Comparison of ENCODE assay signal across 8 mouse cellular contexts in the genomic region with DNA sequence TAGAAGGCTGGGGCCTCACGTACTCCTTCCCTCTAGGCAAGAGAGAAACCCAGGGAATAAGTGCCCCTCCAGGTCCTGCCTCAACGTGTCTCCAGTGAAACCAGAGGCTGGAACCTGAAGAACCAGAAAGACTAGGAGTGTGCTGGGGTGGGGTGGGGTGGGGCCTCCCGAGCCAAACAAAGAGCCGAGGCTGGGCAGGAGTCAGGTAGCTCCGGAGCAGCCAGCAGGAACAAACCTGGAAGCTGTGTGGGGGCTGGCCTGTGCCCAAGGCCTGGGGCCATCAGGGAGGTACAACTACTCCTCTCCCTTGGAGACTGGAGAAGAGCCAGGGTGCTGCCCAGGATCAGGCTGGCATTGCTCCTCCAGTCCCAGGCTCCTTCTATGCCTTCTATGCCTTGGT. TPM values are rescaled to one million over a fixed set of nuclear protein-coding genes. Genes with fewer than 3 reads are reported as not detected.
DNase-seq lines count a peak whose midpoint lies in the region; ATAC-seq lines count a peak whose summit lies in the region.

No protein-coding gene starts in this region.

- no peaks in the 10 kb centered on the region for H3K27me3 ChIP-seq in embryonic facial prominence, embryonic 15.5 days

- peak; percentile 29 for DNase-seq in left cerebral cortex, postnatal 4 days
- DNase-seq in left cerebral cortex, adult 8-10 months (ENCODE audit: low spot score in 2 of 2): no peak
- peak; percentile 96 for DNase-seq in kidney, adult 9 months
- peak; percentile 70 to 91 for DNase-seq in lung, postnatal 4 days
- DNase-seq in left cerebral cortex, adult 18-20 months (ENCODE audit: low spot score in 2 of 2): no peak
- DNase-seq in gastrocnemius, adult 8-10 months (ENCODE audit: low spot score in 2 of 2): no peak
- no peak for DNase-seq in left cerebral cortex, postnatal 14 days (ENCODE audit: low spot score in 2 of 2)

- no peak overlapping the region for H3K9ac ChIP-seq in embryonic facial prominence, embryonic 15.5 days

- H3K4me2 ChIP-seq in embryonic facial prominence, embryonic 15.5 days (replicated peaks): 0 out of 2 replicates have a peak overlapping the region, but pooled peaks have one; percentile 24

- intact Hi-C loops in left cerebral cortex, postnatal 4 days (cut with DNase I): no loop called here
- intact Hi-C loops in left cerebral cortex, postnatal 14 days (cut with DNase I): no loop called here

- 42% methylated on average over 5 of the region's 5 CpGs for WGBS in embryonic facial prominence, embryonic 15.5 days

- peak; percentile 70 for ATAC-seq in embryonic facial prominence, embryonic 15.5 days (ENCODE audit: insufficient number of reproducible peaks, low FRiP score, low TSS enrichment, low read depth)

- H3K27ac ChIP-seq in embryonic facial prominence, embryonic 15.5 days (replicated peaks): peak overlapping the region; percentile 89

- peaks cover 78% of the 10 kb centered on the region for H3K4me1 ChIP-seq in embryonic facial prominence, embryonic 15.5 days

- no peak overlapping the region for H3K4me3 ChIP-seq in embryonic facial prominence, embryonic 15.5 days (replicated peaks)

- no peaks in the 10 kb centered on the region for H3K9me3 ChIP-seq in embryonic facial prominence, embryonic 15.5 days (replicated peaks)

- peaks cover 68% of the 10 kb centered on the region for H3K36me3 ChIP-seq in embryonic facial prominence, embryonic 15.5 days

RNA-seq across cellular contexts. Expression of a gene that starts 18.9 kb away (rescaled TPM):
- 100 to 1,000 TPM; 229 to 232 TPM for total RNA-seq in left cerebral cortex, postnatal 4 days (2021)
- 100 to 1,000 TPM in 3 of 4 experiments, 10 to 100 TPM in 1; 96.0 to 114 (median 107) TPM for total RNA-seq in left cerebral cortex, adult 8-10 months (2022)
- 89.3 and 90.7 TPM in 2 replicates for polyA plus RNA-seq in embryonic facial prominence, embryonic 15.5 days (2015; fragmentation: Nextera tagmentation; extraction: Ambion mirVana)
- total RNA-seq in left cerebral cortex, adult 18-20 months (2021): 100 to 1,000 TPM; 101 to 110 TPM
- 1 to 10 TPM in 3 of 4 experiments, under 1 TPM in 1; 0.63 to 2.1 (median 1.3) TPM for total RNA-seq in gastrocnemius, adult 8-10 months (2022)
- total RNA-seq in left cerebral cortex, postnatal 14 days (2021): 100 to 1,000 TPM; 168 to 174 TPM

Comparison
In these comparisons a context has a peak if more than half of its experiments do, and no peak if none do; other contexts are left out.
1. DNase-seq: peak in left cerebral cortex, postnatal 4 days (single experiment), kidney, adult 9 months (single experiment) and lung, postnatal 4 days (2 of 2); none in left cerebral cortex, adult 8-10 months (0 of 2), left cerebral cortex, adult 18-20 months (0 of 2), gastrocnemius, adult 8-10 months (0 of 2) and left cerebral cortex, postnatal 14 days (0 of 2).
2. RNA of a gene that starts 18.9 kb away (total RNA-seq): 229 to 232 TPM in left cerebral cortex, postnatal 4 days, 168 to 174 TPM in left cerebral cortex, postnatal 14 days, 101 to 110 TPM in left cerebral cortex, adult 18-20 months and 96.0 to 114 TPM in left cerebral cortex, adult 8-10 months; 0.63 to 2.1 TPM in gastrocnemius, adult 8-10 months; every median in the first group is over 10 times any median in the second.